Mouse (Mus musculus) activated CD4-positive, CD25-positive, alpha-beta regulatory T cell, adult 9 weeks (primary cell): ENCODE data around the gene Olfr1043. TPM values are rescaled to one million over a fixed set of nuclear protein-coding genes. Genes with fewer than 3 reads are reported as not detected.

Experiments
- polyA plus RNA-seq: library from polyadenylated mRNA; unstranded; fragments of 100-300 nt; shearing (Covaris generic); gene quantifications from one replicate; pipeline ENCODE4 v1.2.1, GENCODE M21; 2017

Gene Olfr1043
- polyA plus RNA-seq: not detected

GRCm38 (mm10) chr2:86167422-86167821 lies at the start of gene Olfr1043:
Olfr1043 (minus strand) TSS chr2:86167522.

DNA sequence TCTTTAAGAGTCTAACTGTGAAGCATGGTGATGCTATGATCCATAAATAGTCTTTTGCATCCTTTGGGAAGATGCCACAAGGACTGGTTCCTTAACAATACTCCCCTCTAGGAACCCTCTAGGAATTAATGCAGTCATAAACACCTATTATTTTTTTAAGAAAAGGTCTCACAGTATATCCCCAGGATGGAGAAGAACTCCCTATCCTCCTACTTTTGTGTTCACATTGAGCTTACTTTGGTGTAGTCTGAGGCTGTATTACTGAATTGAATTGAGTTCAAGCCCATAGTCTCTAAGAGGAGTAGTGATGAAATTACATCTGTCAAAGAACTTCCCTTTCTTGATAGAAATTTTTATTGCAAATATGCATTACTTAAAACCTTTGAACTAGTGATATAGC lies 35.6 kb upstream of the Olfr1043 start, which contains the start of gene Olfr1045:
TSS of gene Olfr1045 (minus strand) at position 101 of the 400 bp plus-strand sequence.

DNA sequence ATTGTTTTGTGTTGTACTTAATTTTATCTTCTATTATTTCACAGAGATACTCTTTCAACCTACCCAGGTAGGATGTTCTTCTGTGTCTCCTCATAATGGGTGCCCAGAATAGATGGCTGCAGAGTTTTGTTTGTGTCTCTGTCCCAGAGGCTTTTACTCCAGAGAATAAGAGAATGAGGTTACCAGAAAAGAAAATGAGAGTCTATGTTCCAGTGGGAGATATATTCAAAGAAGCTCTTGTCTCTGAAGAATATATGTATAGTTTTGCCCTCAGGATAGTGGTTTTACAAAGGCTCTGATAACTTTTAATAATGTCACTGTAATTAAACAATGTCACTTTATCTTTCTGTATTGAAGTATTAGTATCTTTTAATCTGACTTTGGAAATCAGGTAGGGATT lies 18.3 kb upstream of the Olfr1043 start, which contains the start of gene Olfr52:
TSS of gene Olfr52 (minus strand) at position 101 of the 400 bp plus-strand sequence.

GRCm38 (mm10) chr2:86177720-86178119 lies 10.4 kb upstream of the Olfr1043 start, which contains the start of gene Olfr1044:
Olfr1044 (minus strand) TSS chr2:86177820.

GRCm38 (mm10) chr2:86161738-86162137 lies 5.6 kb downstream of the Olfr1043 start, which contains the start of gene Olfr1042:
Olfr1042 (minus strand) TSS chr2:86161838.

DNA sequence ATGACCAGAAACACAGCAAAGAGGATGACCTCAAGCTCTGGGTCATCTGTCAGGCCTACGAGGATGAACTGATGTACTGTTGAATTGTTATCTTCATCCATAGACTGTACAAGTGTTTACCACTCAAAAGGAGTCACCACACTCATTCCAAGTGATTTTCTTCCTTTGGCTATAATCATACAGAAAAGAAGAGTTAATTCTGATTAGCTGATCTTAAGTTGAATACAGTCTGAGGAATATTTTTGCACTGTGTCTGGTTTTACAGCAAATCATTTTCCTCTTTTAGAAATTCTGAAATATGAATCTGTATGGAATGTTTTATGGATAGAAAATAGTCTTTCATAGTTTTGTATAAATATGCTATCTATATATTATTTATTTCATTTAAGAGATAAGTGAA lies 20.7 kb downstream of the Olfr1043 start, which contains the start of gene Olfr1040:
TSS of gene Olfr1040 (minus strand) at position 101 of the 400 bp plus-strand sequence.

DNA sequence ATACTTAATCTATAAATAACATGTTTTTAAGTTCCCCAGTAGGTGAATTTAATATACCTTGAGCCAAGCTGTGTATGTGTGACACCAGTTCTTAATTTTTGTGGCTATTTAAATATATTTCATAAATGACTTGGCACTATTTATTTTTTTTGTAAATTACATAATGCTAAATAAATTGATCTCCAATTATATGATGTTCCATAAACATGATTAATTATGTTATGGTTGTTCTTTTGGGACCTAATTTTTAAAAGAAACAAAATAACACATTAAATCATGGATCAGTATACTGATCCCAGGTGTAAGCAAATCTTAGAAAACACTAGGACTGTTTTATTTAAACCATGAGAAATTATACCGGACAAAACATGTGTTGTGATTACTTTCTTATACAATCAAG lies 31.5 kb downstream of the Olfr1043 start, which contains the start of gene Olfr1039:
TSS of gene Olfr1039 (minus strand) at position 101 of the 400 bp plus-strand sequence.

Other genes starting within 250 kb of the Olfr1043 start
- gene Olfr1026, start 246.0 kb downstream of the Olfr1043 start, polyA plus RNA-seq: not detected
- not detected for gene Olfr1028, start 217.1 kb downstream of the Olfr1043 start, polyA plus RNA-seq
- not detected for gene Olfr1029, start 193.6 kb downstream of the Olfr1043 start, polyA plus RNA-seq
- gene Olfr1030, start 188.2 kb downstream of the Olfr1043 start, polyA plus RNA-seq: not detected
- gene Olfr1031, start 177.2 kb downstream of the Olfr1043 start, polyA plus RNA-seq: not detected
- gene Olfr1032, start 162.0 kb downstream of the Olfr1043 start, polyA plus RNA-seq: not detected
- gene Olfr1033, start 146.9 kb downstream of the Olfr1043 start, polyA plus RNA-seq: not detected
- gene Olfr1034, start 121.7 kb downstream of the Olfr1043 start, polyA plus RNA-seq: not detected
- not detected for gene Olfr1036, start 93.5 kb downstream of the Olfr1043 start, polyA plus RNA-seq
- not detected for gene Olfr1037, start 80.1 kb downstream of the Olfr1043 start, polyA plus RNA-seq
- not detected for gene Olfr1039, start 31.6 kb downstream of the Olfr1043 start, polyA plus RNA-seq
- gene Olfr1040, start 20.8 kb downstream of the Olfr1043 start, polyA plus RNA-seq: not detected
- not detected for gene Olfr1042, start 5.7 kb downstream of the Olfr1043 start, polyA plus RNA-seq
- not detected for gene Olfr1044, start 10.3 kb upstream of the Olfr1043 start, polyA plus RNA-seq
- gene Olfr52, start 18.2 kb upstream of the Olfr1043 start, polyA plus RNA-seq: not detected
- gene Olfr1045, start 35.5 kb upstream of the Olfr1043 start, polyA plus RNA-seq: not detected
- gene Olfr1046, start 51.8 kb upstream of the Olfr1043 start, polyA plus RNA-seq: not detected
- not detected for gene Olfr1047, start 63.9 kb upstream of the Olfr1043 start, polyA plus RNA-seq
- not detected for gene Olfr1048, start 72.8 kb upstream of the Olfr1043 start, polyA plus RNA-seq
- gene Olfr1049, start 90.8 kb upstream of the Olfr1043 start, polyA plus RNA-seq: not detected
- not detected for gene Olfr1051, start 111.6 kb upstream of the Olfr1043 start, polyA plus RNA-seq
- not detected for gene Olfr1052, start 124.9 kb upstream of the Olfr1043 start, polyA plus RNA-seq
- not detected for gene Olfr1053, start 147.8 kb upstream of the Olfr1043 start, polyA plus RNA-seq
- not detected for gene Olfr1054, start 167.9 kb upstream of the Olfr1043 start, polyA plus RNA-seq
- not detected for gene Olfr1055, start 182.8 kb upstream of the Olfr1043 start, polyA plus RNA-seq
- gene Olfr1056, start 194.9 kb upstream of the Olfr1043 start, polyA plus RNA-seq: not detected
- gene Olfr1057, start 210.9 kb upstream of the Olfr1043 start, polyA plus RNA-seq: not detected
- gene Olfr1058, start 221.0 kb upstream of the Olfr1043 start, polyA plus RNA-seq: not detected
- not detected for gene Olfr1061, start 246.5 kb upstream of the Olfr1043 start, polyA plus RNA-seq